Mouse (Mus musculus) midbrain, postnatal 0 days (tissue): ENCODE measurements at regions not wholly inside any gene's neighbourhood (a gene's known extent, or its start where the extent isn't known, plus 50 kb on each side); places are given as distances from the start of the nearest gene placed in this dataset.
A peak's percentile ranks its signal among the peaks of the same experiment; 100 is the strongest.

ENCODE experiments used
- ATAC-seq: fragments of 200-750 bp; cut with Nextera tagmentation; 2 replicates; pipeline ENCODE4 v1.8.0; 2017; ENCODE audit warnings: moderate number of reproducible peaks, mild to moderate bottlenecking, moderate TSS enrichment, moderate library complexity; ENCODE audit not compliant: low FRiP score
- DNase-seq: peaks from one replicate; pipeline ENCODE4 v3.0.0-alpha.2; 2015; ENCODE audit warnings: low spot score
- H3K27ac ChIP-seq: fragments of 300-500 bp; sonication (generic); 2 replicates; pipeline ENCODE4 v1.5.1; 2014; ENCODE audit warnings: low read depth, mild to moderate bottlenecking, low read length, mixed read lengths
- H3K27me3 ChIP-seq: fragments of 300-500 bp; sonication (generic); 2 replicates; pipeline ENCODE4 v1.6.1; 2014; ENCODE audit warnings: low read length, control low read depth, mixed read lengths; ENCODE audit not compliant: insufficient read depth
- H3K36me3 ChIP-seq: fragments of 300-500 bp; sonication (generic); 2 replicates; pipeline ENCODE4 v1.6.1; 2014; ENCODE audit warnings: low read length, control low read depth, mixed read lengths; ENCODE audit not compliant: insufficient read depth
- H3K4me1 ChIP-seq: fragments of 300-500 bp; sonication (generic); 2 replicates; pipeline ENCODE4 v1.6.1; 2014; ENCODE audit warnings: mild to moderate bottlenecking, control low read depth, antibody characterized with exemption, low read length, mixed read lengths; ENCODE audit not compliant: insufficient read depth
- H3K4me2 ChIP-seq: fragments of 300-500 bp; sonication (generic); 2 replicates; pipeline ENCODE4 v1.6.1; 2014; ENCODE audit warnings: low read depth, mild to moderate bottlenecking, low read length, mixed read lengths; ENCODE audit not compliant: poor library complexity, severe bottlenecking
- H3K4me3 ChIP-seq: fragments of 300-500 bp; sonication (generic); 2 replicates; pipeline ENCODE4 v1.5.1; 2014; ENCODE audit warnings: low read depth, mild to moderate bottlenecking, low read length, moderate library complexity
- H3K9ac ChIP-seq: fragments of 300-500 bp; sonication (generic); replicated peaks from 2 replicates; pipeline ENCODE4 v1.6.1; 2014; ENCODE audit warnings: mild to moderate bottlenecking, low read length, moderate library complexity, mixed read lengths; ENCODE audit not compliant: poor library complexity, severe bottlenecking
- H3K9me3 ChIP-seq: fragments of 300-500 bp; sonication (generic); 2 replicates; pipeline ENCODE4 v1.6.1; 2016; ENCODE audit warnings: low read length, control low read depth
- CTCF ChIP-seq: IDR thresholded peaks from 2 replicates; pipeline ENCODE4 v1.5.1; 2016; ENCODE audit warnings: antibody characterized with exemption, mild to moderate bottlenecking
- WGBS: fragments of 180-500 bp; shearing (Covaris S2); extraction: QIAGEN DNeasy Blood & Tissue Kit; methylation state at CpG from one replicate; pipeline ENCODE4 v1.1.7; 2014; 5-methylcytosine and 5-hydroxymethylcytosine counted together

DNA sequence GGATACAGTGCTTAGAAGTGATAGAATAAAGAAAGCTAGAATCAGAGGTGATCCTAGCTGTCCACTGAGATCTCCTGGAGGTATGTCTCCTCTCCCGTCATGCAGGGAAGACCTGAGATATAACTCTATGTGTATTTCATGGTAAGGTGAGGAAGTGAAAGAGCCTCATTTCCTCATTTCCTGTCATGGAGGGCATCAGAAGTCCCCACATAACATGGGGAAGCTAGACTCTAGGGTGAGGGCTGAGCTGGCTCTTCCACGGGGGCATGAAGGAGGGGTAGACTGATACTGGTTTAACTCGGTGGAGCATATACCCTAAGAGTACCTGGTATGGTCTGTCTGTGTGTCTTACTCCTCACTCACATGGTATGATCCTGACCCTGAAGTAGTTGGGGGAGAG, 156.0 kb upstream of the Foxn2 start:
- no peak overlapping the region for H3K27ac ChIP-seq
- DNase-seq: no peak
- peaks cover 5% of the 10 kb centered on the region; the same call in 1 of the 2 replicates for H3K9me3 ChIP-seq
- H3K27me3 ChIP-seq: no peaks in the 10 kb centered on the region
- H3K4me3 ChIP-seq: no peak overlapping the region
- H3K4me1 ChIP-seq: no peaks in the 10 kb centered on the region
- no peak overlapping the region for H3K4me2 ChIP-seq
- 95% methylated on average over 3 of the region's 3 CpGs for WGBS
- no peak for ATAC-seq
- no peak for TF ChIP-seq CTCF
- H3K9ac ChIP-seq: no peak overlapping the region
- no peaks in the 10 kb centered on the region for H3K36me3 ChIP-seq

DNA sequence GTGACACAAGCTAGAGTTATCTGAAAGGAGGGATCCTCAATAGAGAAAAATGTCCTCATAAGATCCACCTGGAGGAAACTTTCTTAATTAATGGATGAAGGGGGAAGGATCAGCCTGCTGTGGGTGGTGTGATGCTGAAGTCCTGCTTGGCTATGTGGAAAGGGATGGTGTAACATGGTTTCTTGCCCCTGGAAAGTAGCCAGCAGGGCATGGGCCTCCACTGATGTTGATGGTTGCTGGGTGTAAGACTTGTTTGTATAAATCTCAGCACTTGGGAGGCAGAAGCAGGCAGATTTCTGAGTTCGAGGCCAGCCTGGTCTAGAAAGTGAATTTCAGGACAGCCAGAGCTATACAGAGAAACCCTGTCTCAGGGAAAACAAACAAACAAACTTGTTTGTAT, 152.7 kb upstream of the Foxn2 start:
- Histone ChIP-seq H3K4me3 (no peak overlapping the region), H3K9ac (no peak overlapping the region), H3K27ac (no peak overlapping the region), H3K36me3 (no peaks in the 10 kb centered on the region), H3K4me2 (no peak overlapping the region), H3K9me3 (peaks cover 5% of the 10 kb centered on the region; the same call in 1 of the 2 replicates), H3K4me1 (no peaks in the 10 kb centered on the region), H3K27me3 (no peaks in the 10 kb centered on the region)
- DNase-seq (no peak), ATAC-seq (no peak)
- TF ChIP-seq CTCF: no peak
- WGBS: 67% methylated on average over 1 of the region's 1 CpGs

DNA sequence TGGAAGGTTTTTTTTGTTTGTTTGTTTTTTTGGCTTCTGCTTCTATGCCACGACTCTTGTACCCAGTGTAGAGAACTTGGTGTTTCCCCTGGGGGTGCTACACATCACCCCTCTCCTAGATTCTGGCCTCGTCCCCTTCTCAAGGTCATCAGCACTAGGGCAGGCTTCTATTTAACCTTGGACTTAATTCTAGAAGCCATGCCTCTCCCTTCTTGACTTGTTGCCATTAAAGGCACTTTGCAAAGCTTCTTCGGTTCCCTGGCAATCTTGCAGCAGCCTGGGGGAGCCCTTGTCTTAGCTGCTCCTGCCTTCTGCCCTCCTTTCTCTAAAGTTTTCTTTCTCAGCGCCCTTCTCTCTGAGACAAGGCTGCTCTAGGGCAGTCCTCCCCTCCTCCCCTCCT, 143.0 kb upstream of the Foxn2 start:
- no peak overlapping the region for H3K9ac ChIP-seq
- H3K4me3 ChIP-seq: no peak overlapping the region
- DNase-seq (peak; percentile 7), ATAC-seq (no peak)
- TF ChIP-seq CTCF: peak; percentile 11
- no peaks in the 10 kb centered on the region for H3K36me3 ChIP-seq
- no peak overlapping the region for H3K27ac ChIP-seq
- no peaks in the 10 kb centered on the region for H3K27me3 ChIP-seq
- H3K4me2 ChIP-seq: no peak overlapping the region
- H3K4me1 ChIP-seq: no peaks in the 10 kb centered on the region
- H3K9me3 ChIP-seq: no peaks in the 10 kb centered on the region
- 61% methylated on average over 4 of the region's 4 CpGs for WGBS

DNA sequence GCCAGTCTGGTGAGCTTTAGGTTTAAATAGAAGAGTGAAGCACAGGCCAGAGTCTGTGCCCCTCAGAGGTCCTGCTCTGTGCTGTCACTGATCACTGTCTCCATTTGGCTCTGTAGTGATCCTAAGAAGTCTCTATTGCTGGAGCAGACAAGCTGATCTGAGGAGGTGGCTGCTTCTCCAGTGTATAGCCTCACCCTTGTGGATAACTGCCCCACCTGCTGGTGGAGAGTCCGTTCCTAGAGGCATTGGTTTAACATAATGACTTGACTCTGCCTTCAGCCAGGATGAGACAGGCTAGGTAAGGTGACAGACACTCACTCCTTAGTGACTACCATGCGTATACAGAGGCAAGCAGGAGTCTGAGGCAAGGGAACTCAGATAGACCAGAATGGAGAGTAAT, 136.5 kb upstream of the Foxn2 start:
- no peaks in the 10 kb centered on the region for H3K36me3 ChIP-seq
- H3K4me2 ChIP-seq: no peak overlapping the region
- no peak overlapping the region for H3K27ac ChIP-seq
- H3K9me3 ChIP-seq: no peaks in the 10 kb centered on the region
- ATAC-seq (no peak), DNase-seq (peak; percentile 22)
- H3K9ac ChIP-seq: no peak overlapping the region
- no peaks in the 10 kb centered on the region for H3K27me3 ChIP-seq
- H3K4me1 ChIP-seq: no peaks in the 10 kb centered on the region
- 76% methylated on average over 2 of the region's 2 CpGs for WGBS
- TF ChIP-seq CTCF: peak; percentile 48
- no peak overlapping the region for H3K4me3 ChIP-seq

DNA sequence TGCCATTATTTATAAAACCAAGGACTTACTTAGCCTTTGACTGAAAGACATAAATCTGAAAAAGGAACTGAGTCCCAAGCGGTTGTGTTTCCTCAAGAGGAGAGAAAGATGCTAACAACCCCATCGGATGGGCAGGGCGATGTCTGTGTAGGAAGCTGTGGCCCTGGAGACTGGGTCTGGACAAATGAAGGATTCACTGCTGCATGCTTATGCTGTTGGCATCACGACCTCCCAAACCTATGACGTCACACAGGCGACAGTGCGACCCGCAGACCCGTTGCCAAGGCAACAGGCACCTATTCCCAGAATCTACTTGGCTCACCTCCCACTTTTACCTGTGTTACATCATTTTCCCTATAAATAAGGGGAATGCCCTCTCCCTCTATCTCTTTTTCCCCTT, 135.3 kb upstream of the Foxn2 start:
- WGBS: 85% methylated on average over 9 of the region's 9 CpGs
- no peak overlapping the region for H3K4me3 ChIP-seq
- H3K4me2 ChIP-seq: no peak overlapping the region
- H3K27ac ChIP-seq: no peak overlapping the region
- DNase-seq (no peak), ATAC-seq (no peak)
- no peaks in the 10 kb centered on the region for H3K4me1 ChIP-seq
- no peaks in the 10 kb centered on the region for H3K9me3 ChIP-seq
- H3K9ac ChIP-seq: no peak overlapping the region
- H3K27me3 ChIP-seq: no peaks in the 10 kb centered on the region
- H3K36me3 ChIP-seq: no peaks in the 10 kb centered on the region
- TF ChIP-seq CTCF: no peak

DNA sequence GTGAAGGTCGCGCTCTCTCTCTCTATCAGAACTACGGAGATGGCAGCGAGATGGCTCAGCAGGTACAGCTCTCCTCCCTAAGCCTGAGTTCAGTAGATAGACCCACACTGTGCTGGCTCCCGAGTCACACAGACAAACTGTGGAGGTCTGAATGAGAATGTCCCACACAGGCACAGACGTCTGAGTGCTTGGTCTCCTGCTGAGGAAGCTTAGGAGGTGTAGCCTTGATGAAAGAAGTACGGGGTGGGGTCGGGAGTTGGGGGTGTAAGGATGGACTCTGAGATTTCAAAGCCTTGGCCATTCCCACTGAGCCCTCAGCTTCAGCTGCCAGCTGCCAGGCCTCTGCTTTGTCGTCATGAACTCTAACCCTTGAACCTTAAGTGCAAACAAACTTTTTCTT, 134.2 kb upstream of the Foxn2 start:
- 71% methylated on average over 9 of the region's 9 CpGs for WGBS
- no peaks in the 10 kb centered on the region for H3K4me1 ChIP-seq
- H3K9ac ChIP-seq: no peak overlapping the region
- no peak overlapping the region for H3K27ac ChIP-seq
- H3K4me2 ChIP-seq: no peak overlapping the region
- H3K4me3 ChIP-seq: no peak overlapping the region
- ATAC-seq: no peak
- TF ChIP-seq CTCF: no peak
- H3K27me3 ChIP-seq: no peaks in the 10 kb centered on the region
- H3K9me3 ChIP-seq: no peaks in the 10 kb centered on the region
- DNase-seq: no peak
- H3K36me3 ChIP-seq: no peaks in the 10 kb centered on the region

DNA sequence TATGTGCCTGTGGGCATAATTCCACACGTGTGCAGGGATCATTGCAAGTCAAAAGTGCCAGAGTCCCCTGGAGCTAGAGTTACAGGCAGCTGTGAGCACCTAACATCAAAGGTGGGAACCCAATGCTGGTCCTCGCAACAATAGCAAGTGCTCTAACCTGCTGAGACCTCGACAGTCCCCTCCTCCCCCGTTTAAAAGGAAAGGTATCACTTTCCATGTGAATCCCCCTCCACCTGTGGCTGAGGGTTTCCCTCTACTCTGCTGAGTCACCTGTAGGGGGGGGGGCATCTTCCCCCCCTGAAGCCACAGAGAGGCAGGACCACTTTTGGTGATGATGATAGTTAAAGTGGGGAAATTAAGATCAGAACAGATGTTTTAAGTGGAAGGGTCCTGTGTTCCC, 133.4 kb upstream of the Foxn2 start:
- DNase-seq (no peak), ATAC-seq (no peak)
- Histone ChIP-seq H3K9ac (no peak overlapping the region), H3K4me1 (no peaks in the 10 kb centered on the region), H3K27ac (no peak overlapping the region), H3K4me2 (no peak overlapping the region), H3K4me3 (no peak overlapping the region), H3K27me3 (no peaks in the 10 kb centered on the region), H3K9me3 (no peaks in the 10 kb centered on the region), H3K36me3 (no peaks in the 10 kb centered on the region)
- WGBS: 52% methylated on average over 4 of the region's 4 CpGs
- no peak for TF ChIP-seq CTCF
